Mouse (Mus musculus) embryonic fibroblast, embryonic 13.5 days (primary cell): ENCODE data around the gene Sbno1.

ENCODE experiments used
- CTCF ChIP-seq: IDR thresholded peaks from 2 replicates; pipeline ENCODE4 v1.5.1; 2011; ENCODE audit warnings: mild to moderate bottlenecking, control low read depth, low read length, moderate library complexity, borderline replicate concordance; ENCODE audit not compliant: insufficient read depth
- POLR2A ChIP-seq: IDR thresholded peaks from 2 replicates; pipeline ENCODE4 v1.6.1; 2011; ENCODE audit warnings: low read depth, mild to moderate bottlenecking, control low read depth, low read length, moderate library complexity

DNA sequence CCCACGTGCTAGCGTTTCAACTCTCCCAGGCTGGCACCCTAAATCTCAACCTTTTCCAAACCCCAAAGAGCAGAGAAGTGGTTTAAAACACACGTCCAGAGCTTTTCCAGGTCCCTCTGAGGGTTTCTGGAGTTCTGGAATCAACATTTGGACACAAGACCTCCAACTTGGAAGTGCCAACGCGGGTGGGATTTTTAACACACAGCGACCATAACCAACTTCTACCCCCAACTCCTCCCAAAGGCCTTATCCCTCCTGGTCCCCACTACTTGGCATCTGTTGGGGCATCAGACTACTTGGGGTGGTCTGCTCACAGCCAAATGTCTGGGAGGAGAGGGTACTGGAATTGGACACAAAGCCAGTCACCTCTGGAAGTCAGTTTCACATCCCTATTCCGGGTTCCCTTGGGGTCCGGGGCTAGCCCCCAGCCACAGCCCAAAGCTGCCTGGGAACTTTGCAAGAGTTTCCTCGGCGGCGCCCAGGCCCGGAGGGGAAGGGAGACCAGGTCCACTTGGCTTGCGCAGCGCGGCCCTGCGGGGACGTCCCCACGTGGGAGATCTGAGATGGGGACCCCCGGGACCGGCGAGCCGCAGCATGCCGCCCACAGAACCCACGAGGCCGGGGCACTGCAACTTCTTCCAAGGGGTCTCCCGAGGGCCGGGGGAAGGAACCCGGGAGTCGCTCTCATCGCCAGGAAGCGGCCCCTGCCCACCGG is 72.6 kb downstream of the Sbno1 start:
- TF ChIP-seq POLR2A (no peak), CTCF (no peak)
